Mouse (Mus musculus) brown adipose tissue, adult 24 weeks (tissue): ENCODE measurements around the gene Cox17. TPM values are rescaled to one million over a fixed set of nuclear protein-coding genes. Genes with fewer than 3 reads are reported as not detected.
"Not testable (repeated sequence)": the region's sequence is repeated elsewhere in the genome, so short reads cannot be mapped to it uniquely, and the experiment has no call there.

ENCODE experiments used
- H3K27ac ChIP-seq: fragments of 200-500 bp; replicated peaks from 2 replicates; pipeline ENCODE4 v1.5.1; 2012; ENCODE audit warnings: low read depth, mild to moderate bottlenecking, low read length
- H3K4me1 ChIP-seq: fragments of 200-500 bp; 2 replicates; pipeline ENCODE4 v1.6.1; 2012; ENCODE audit warnings: low read length, mixed read lengths; ENCODE audit not compliant: control insufficient read depth, insufficient read depth, insufficient read length
- H3K4me3 ChIP-seq: fragments of 200-500 bp; 2 replicates; pipeline ENCODE4 v1.5.1; 2012; ENCODE audit warnings: low read depth, mild to moderate bottlenecking, low read length, moderate library complexity; ENCODE audit not compliant: insufficient read depth
- polyA plus RNA-seq: library from polyadenylated mRNA; stranded (reverse); fragments of >200 nt; gene quantifications from 2 replicates; pipeline ENCODE4 v1.2.4, GENCODE M21; 2012; ENCODE audit not compliant: missing spikeins, insufficient read depth, insufficient read length

The Cox17 gene
- polyA plus RNA-seq, 1 experiment = 1,331 TPM

DNA sequence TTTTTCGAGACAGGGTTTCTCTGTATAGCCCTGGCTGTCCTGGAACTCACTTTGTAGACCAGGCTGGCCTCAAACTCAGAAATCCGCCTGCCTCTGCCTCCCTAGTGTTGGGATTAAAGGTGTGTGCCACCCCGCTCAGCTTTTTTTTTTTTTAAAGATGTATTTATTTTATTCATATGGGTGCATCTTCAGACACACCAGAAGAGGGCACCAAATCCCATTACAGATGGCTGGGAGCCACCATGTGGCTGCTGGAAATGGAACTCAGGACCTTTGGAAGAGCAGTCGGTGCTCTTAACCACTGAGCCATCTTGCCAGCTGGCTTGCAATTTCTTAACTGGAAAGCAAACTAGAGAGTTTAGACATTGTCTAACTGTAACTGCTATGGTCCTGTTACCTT, 8.7 kb upstream of the Cox17 start:
- H3K4me3 ChIP-seq, H3K27ac ChIP-seq, H3K4me1 ChIP-seq: not testable (repeated sequence)

DNA sequence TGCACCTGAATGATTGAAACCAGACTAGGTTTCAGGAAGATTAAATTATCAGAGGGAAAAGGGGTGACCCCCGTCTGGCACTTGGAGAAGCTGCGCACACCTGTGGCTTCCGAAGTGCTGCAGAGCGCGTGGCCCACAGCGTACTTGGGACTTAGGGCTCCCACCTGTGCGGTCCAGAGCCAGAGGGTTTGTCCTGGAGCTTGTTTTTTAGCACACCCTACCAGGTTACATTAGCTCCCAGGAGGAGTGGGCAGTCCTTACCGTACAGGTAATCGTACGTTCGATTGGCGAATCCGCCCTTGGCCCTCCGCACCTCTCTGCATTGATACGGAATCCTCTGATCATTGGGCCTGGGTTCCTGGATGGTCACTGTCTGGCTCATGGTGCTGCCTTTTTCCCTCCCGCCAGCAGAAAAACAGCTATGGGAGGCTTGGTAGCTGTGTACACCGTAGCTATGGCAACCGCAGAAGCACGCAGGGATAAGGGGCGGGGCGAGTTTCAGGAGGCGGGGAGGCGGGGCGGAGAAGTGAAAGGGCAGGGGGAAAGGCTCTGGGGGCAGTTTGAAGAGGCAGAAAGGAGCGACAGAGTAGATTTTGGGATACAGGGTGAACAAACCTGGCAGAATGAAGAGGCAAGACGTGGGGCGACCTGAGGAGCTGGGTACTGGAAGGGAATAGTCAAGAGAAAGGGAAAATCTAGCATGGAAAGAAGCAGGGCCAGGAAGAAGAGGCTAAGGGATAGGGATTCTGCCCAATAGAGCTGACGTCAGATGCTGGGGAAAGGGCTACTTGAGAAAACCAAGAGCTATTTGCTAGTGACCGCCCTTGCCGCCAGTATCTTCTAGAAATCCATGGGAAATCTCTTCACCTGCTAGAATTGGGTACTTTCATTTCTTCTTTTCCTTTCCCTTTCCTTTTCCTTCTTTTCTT, 5.1 kb upstream of the Cox17 start, which contains the start of gene Maats1:
Gene Maats1, minus strand, starts transcription at position 748 of the 929 bp plus-strand sequence.
- H3K4me3 ChIP-seq = peak within 1 kb of the TSS; percentile 43
- no peaks in the 10 kb centered on the region for H3K4me1 ChIP-seq
- H3K27ac ChIP-seq = no peak within 1 kb of the TSS

DNA sequence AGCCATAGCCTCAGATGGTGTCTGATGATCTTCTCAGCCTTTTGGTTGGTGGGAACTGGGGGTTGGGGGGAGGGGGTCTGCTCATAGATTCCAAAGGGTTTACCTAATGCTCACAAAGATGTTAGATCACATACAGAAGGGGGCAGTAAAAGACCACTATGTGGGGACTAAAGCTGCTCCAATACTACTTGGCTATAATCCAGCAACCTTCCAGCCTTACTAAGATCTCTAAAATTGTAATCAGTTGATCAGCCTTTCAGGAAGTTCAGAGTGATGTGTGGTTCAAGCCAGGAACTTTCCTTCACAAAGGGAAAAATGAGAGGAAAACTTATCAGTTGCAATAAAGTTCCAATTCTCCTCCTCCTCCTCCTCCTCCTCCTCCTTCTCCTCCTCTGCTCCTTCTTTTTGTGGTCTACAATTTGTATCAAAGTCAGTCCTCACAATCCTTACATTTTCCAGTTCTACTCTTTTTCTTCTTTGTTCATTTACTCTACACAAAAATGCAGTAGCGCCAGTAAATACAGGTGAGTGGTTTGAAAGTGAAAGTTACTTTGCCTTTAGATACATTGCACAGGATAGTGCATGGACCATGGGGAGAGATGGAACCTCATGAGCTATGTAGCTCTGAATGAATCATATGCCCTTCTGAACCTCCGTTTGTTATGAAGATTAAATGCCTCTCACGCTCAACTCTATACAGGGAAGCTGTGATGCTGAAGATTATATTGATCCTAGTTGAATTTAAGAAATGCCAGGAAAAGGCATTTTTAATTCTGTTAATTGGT, 1.7 kb upstream of the Cox17 start:
- Histone ChIP-seq H3K4me1 (peaks cover 4% of the 10 kb centered on the region; the same call in 1 of the 2 replicates), H3K27ac (no peak overlapping the region), H3K4me3 (no peak overlapping the region)

DNA sequence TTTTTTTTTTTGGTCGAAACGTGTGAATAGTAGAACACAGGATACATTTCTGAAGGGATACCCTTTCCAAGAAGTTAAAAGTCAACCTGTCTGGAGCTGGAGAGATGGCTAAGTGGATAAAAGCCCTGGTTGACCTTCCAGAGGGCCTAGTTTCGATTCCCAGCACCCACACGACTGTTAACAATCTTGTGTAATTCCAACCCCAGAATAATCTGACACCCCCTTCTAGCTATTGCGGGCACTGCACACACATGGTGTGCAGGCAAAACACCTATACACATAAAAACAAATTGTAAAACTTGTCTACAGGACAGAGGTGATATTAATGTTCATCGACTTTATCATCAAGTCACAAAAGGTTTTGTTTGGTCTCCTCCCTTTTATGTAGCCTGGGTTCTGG, 797 bp downstream of the Cox17 start:
- H3K27ac ChIP-seq = peak overlapping the region; percentile 57
- H3K4me3 ChIP-seq = peak overlapping the region; percentile 98
- peaks cover 4% of the 10 kb centered on the region; the same call in 1 of the 2 replicates for H3K4me1 ChIP-seq

DNA sequence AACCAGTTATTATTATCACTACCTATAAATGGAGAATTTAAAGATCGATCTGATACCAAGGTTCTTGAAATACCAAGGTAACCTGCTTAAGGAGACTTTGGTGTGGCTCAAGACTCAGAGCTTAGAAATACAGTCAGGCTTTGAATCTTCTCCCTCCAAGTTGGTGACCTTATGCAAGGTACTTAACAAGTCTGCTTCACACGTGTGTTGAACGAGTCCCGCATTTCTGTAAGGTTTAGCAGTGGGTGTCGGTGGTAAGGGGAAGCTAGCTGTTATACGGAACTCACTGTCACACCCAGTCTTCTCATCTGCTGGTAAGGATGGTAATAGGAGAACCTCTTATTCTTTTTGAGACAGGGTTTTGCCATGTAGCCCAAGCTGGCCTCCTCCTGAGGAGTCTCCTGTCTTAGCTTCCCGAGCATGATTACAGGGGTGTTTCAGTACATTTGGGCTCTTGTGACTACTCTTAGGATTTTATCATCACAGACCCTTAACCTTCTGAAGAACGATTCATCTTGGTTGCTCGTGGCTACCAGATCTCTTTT, 1.5 kb downstream of the Cox17 start:
- Histone ChIP-seq H3K4me1 (peaks cover 4% of the 10 kb centered on the region; the same call in 1 of the 2 replicates), H3K4me3 (peak overlapping the region; percentile 19; the same call in 1 of the 2 replicates), H3K27ac (peak overlapping the region; percentile 70)

DNA sequence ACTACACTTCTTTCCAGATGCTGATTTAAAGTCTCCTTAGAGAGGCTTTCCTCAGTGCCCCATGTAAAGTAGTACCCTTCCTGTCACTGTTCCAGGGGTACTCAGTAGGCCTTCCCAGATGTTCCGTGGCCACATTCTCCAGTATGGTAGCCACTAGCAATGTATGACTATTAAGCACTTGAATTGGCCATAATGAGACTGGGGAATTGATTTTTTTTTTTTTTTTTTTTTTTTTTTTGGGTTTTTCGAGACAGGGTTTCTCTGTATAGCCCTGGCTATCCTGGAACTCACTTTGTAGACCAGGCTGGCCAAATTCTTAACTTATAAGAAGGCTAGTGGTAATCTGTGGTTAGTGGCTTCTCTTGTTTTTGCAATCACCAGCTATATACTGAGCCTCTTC, 3.1 kb downstream of the Cox17 start:
- Histone ChIP-seq H3K4me3 (no peak overlapping the region), H3K4me1 (peaks cover 4% of the 10 kb centered on the region; the same call in 1 of the 2 replicates), H3K27ac (no peak overlapping the region)

DNA sequence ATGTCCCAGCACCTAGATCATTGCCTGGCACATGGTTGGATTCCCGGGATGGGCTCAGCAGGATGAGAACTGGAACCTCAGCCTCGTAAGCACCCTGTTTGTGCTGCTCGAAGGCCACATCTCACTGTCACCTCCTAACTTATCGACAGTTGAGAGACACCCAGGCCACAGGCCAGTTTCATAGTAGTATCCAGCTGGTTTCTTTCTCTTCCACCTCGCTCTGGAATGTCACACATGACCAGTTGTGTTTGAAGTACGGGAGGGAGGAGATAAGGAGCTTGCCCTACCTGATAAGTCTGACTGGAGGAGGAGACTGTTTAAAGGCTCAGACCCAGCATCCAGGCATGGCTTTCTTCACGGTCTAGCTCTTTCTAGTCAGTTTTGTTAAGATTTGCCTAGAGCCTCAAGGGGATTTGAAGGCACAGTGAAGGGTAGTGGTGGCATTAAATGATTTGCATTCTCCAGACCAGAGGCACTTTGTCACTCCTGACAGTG, 3.6 kb downstream of the Cox17 start:
- Histone ChIP-seq H3K4me1 (peaks cover 4% of the 10 kb centered on the region; the same call in 1 of the 2 replicates), H3K4me3 (no peak overlapping the region), H3K27ac (peak overlapping the region; percentile 48; the same call in 1 of the 2 replicates)

DNA sequence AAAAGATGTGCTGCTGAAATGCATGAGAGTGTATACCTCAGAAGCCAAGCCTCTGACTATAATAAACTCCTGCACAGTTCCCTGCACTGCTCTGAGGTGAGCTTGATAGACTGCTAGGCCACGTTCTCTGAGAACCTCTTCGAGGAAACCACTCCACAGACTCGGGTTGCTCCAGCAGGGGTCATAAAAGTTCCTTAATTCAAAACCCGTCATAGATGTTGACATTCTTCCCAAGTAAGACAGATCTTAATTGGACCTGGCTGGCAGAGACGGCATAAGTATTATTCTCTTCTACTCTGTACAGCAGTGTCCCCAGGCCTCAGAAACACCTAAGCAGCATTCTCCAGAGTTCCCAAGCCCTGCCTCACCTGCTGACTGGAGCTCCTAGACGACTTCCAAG, 4.1 kb downstream of the Cox17 start:
- Histone ChIP-seq H3K27ac (no peak overlapping the region), H3K4me3 (no peak overlapping the region), H3K4me1 (peaks cover 4% of the 10 kb centered on the region; the same call in 1 of the 2 replicates)

DNA sequence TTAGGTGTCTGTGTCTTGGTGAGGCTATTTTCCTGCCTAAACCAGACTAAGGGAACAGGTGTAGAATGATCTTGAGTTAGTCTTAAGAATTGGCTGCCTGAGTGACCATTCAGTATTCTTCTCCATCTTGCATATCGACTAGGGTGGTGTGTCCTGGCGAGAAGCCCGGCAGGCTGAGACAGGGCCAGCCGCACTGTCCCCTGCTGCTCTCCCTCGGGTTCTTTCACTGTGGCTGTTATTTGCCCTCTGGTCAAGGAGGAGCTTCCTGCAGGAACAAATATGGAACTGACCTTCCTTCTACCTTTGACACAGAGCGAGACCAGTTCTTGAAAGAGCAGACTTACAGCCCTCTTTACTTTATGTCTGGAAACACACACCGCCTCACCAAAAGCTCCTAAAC, 5.2 kb downstream of the Cox17 start:
- no peak overlapping the region for H3K4me3 ChIP-seq
- H3K4me1 ChIP-seq = peaks cover 4% of the 10 kb centered on the region; the same call in 1 of the 2 replicates
- H3K27ac ChIP-seq = peak overlapping the region; percentile 97

DNA sequence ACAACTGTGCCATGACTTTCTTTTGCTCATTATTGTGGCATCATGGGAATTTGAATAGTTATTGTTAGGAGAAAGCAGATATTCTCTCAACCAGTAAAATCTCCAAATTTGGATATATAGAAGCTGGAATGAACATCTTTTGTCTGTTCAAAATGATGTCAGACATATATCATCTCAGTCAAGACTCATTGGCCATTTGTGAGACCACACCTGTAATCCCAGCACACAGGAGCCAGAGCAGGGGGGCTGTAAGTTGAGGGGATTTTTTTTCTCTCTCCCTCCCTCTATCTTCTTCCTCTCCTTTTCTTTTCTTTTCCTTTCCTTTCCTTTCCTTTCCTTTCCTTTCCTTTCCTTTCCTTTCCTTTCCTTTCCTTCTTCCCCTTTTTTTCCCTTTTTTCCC, 6.1 kb downstream of the Cox17 start:
- 0 out of 2 replicates have a peak overlapping the region, but pooled peaks have one; percentile 68 for H3K27ac ChIP-seq
- H3K4me1 ChIP-seq = peaks cover 4% of the 10 kb centered on the region; the same call in 1 of the 2 replicates
- no peak overlapping the region for H3K4me3 ChIP-seq

DNA sequence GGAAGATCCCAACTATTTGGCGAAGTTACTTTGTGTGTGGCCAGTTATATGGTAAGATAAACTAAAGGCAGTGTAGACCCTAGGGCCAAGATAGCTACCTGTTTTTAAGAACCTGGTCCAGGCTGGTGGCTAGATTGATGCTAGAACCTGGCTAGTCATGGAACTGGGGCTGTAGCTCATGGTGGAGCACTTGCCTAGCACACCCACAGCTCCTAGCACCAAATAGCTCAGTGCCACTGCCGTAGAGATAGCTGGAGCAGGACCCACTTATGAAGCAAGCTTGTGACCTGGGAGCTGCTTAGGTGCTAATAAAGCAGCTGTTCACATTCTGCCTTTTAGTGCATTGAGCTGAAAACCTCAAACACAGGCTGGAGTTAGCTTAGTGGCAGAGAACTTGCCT, 6.9 kb downstream of the Cox17 start:
- peak overlapping the region; percentile 1; the same call in 1 of the 2 replicates for H3K27ac ChIP-seq
- no peaks in the 10 kb centered on the region for H3K4me1 ChIP-seq
- no peak overlapping the region for H3K4me3 ChIP-seq

DNA sequence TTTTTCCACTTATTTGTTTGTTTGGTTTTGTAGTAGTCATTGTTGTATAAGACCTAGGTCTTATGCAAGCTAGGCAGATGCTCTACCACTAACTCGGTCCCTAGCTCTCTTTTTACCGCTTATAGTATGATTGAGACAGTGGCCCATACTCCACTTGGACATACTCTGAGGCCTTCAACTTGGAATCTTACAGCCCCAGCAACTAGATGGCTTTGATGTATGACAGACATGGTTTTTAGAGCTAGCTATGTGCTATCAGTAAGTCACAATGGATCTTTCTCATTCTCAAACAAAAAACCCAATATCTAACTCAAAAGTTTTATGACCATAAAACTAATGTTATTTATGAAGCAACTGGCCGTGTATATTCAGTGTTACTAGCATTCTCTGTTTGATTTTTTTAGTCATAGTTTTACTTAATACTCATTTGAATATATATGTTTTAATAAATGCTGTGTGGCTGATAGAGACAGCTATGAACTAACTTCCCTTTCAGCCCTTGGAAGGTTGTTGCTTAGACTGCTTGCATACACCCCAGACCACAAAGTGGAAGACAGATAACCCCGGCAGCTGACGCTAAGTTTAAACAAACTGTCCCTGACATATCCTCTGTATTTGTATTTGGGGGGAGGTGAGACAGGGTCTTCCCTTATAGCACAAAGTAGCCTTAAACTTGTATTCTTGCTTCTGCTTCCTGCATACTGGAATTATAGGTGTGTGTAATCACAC, 7.6 kb downstream of the Cox17 start:
- Histone ChIP-seq H3K4me1 (no peaks in the 10 kb centered on the region), H3K27ac (no peak overlapping the region), H3K4me3 (no peak overlapping the region)

DNA sequence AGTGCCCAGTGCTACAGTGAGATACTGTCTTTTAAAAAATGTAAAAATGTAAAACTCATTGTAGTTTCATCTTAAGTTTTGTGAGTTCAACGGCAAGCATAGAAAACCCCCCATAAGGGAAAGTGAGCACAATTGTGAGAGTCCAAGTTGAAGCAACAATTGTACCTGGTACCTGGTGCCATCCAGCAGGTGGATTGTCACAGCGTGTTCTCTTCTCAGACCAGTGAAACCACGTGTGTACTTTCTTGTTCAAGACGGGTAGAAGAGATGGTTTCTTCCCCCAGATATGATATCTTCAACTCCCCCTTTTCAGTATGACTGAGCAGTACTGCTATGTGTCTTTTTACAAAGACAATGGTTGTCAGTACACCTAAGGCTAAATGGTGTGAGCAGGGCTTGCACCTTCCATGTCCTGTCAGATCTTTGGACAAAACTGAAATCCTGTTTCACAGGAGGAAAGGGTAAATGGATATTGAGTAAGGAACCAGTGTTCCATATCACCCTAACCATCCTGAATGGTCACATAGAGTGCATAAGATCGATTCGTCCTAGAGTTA, 11.5 kb downstream of the Cox17 start:
- Histone ChIP-seq H3K4me1 (0 out of 2 replicates have a peak, but pooled peaks cover 4% of the 10 kb centered on the region), H3K27ac (no peak overlapping the region), H3K4me3 (no peak overlapping the region)

DNA sequence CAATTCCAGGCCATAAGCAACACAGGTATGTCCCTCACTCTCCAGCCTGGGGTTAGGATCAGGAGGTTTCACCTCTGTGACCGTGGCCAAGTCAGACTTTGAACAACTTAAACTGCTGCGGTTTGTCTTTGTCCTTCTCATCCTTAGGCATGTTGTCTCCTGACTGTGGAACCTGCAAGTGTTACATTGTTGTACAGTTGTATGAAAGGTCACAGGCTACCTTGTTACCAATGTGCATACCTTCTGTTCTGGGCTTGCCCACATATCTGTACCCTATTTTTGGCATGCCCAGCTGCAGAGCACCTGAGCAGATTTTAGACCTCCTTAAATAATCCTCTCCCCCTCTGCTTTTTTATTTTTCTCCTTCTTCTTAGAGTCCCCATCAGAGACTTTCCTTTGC, 12.4 kb downstream of the Cox17 start:
- Histone ChIP-seq H3K4me1 (peaks cover 10% of the 10 kb centered on the region; the same call in 1 of the 2 replicates), H3K27ac (no peak overlapping the region), H3K4me3 (no peak overlapping the region)
